Mouse (Mus musculus) forebrain, embryonic 10.5 days (tissue): ENCODE measurements at regions not wholly inside any gene's neighbourhood (a gene's known extent, or its start where the extent isn't known, plus 50 kb on each side); places are given as distances from the start of the nearest gene placed in this dataset.

Experiments
- DNase-seq: peaks from one replicate; pipeline ENCODE4 v3.0.0-alpha.2; 2017; ENCODE audit warnings: low spot score; ENCODE audit errors: extremely low spot score
- H3K27ac ChIP-seq: fragments of 300-500 bp; sonication (generic); 2 replicates; pipeline ENCODE4 v1.5.1; 2016; ENCODE audit warnings: mild to moderate bottlenecking
- H3K27me3 ChIP-seq: fragments of 300-500 bp; sonication (generic); 2 replicates; pipeline ENCODE4 v1.6.1; 2016; ENCODE audit warnings: mild to moderate bottlenecking; ENCODE audit not compliant: poor library complexity, severe bottlenecking
- H3K36me3 ChIP-seq: fragments of 300-500 bp; sonication (generic); replicated peaks from 2 replicates; pipeline ENCODE4 v1.6.1; 2016; ENCODE audit warnings: mild to moderate bottlenecking, moderate library complexity
- H3K4me1 ChIP-seq: fragments of 300-500 bp; sonication (generic); 2 replicates; pipeline ENCODE4 v1.6.1; 2016
- H3K4me3 ChIP-seq: fragments of 300-500 bp; sonication (generic); 2 replicates; pipeline ENCODE4 v1.5.1; 2016; ENCODE audit warnings: mild to moderate bottlenecking, moderate library complexity
- H3K9me3 ChIP-seq: fragments of 300-500 bp; sonication (generic); 2 replicates; pipeline ENCODE4 v1.6.1; 2016; ENCODE audit warnings: mild to moderate bottlenecking, moderate library complexity
- WGBS: fragments of 180-500 bp; shearing (Covaris S2); methylation state at CpG from one replicate; pipeline ENCODE4 v1.1.7; 2016; 5-methylcytosine and 5-hydroxymethylcytosine counted together

- WGBS, result 91% methylated on average over 1 of the region's 1 CpGs
- Histone ChIP-seq H3K9me3 (no peaks in the 10 kb centered on the region), H3K4me3 (no peak overlapping the region), H3K4me1 (no peaks in the 10 kb centered on the region), H3K27me3 (no peaks in the 10 kb centered on the region), H3K36me3 (no peaks in the 10 kb centered on the region), H3K27ac (no peak overlapping the region)
- DNase-seq, result no peak
These were observed 516.7 kb upstream of the Hs6st1 start for GRCm38 (mm10) chr1:35551503-35551902.

DNA sequence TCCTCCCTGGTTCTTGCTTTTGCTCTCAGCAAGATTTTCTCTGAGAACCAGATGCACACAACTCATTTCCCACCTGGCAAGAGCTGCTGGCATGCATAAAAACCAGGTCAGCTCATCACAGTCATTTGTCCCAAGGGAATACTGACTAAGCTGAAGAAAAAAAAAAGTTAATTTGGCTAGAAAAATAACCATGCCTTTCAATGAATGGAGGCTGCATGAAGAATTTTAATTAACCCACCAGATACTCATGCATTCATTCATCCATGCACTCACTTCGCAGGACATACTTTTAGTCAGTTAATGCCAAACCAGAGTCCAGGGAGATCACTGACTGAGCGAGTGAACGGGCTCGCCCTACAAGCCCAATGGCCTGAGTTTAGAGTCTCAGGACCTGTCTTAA lies 505.4 kb upstream of the Hs6st1 start:
- Histone ChIP-seq H3K9me3 (peaks cover 10% of the 10 kb centered on the region; the same call in 1 of the 2 replicates), H3K4me3 (no peak overlapping the region), H3K27me3 (no peaks in the 10 kb centered on the region), H3K36me3 (no peaks in the 10 kb centered on the region), H3K4me1 (no peaks in the 10 kb centered on the region), H3K27ac (no peak overlapping the region)
- DNase-seq, result no peak
- WGBS, result 92% methylated on average over 4 of the region's 4 CpGs

DNA sequence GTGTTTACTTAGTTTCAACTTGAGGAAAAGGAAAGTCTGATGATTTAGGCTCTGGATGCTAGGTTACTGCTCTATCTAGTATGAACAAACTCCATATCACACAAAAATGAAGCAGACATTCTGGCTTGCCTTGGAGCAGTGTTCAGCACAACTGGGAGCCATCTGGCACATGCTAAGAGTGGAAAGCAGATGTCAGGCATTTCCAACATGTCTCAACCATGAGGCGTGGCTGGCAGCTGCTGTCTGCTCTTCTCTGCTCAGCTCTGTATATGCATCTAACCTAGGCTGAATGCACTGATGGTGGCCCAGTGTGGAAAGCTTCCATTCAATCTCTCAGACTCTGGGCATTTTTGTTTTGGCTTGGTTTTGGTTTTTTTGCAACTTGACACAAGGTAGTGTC lies 493.0 kb upstream of the Hs6st1 start:
- 92% methylated on average over 1 of the region's 1 CpGs for WGBS
- Histone ChIP-seq H3K4me3 (no peak overlapping the region), H3K36me3 (no peaks in the 10 kb centered on the region), H3K9me3 (no peaks in the 10 kb centered on the region), H3K4me1 (no peaks in the 10 kb centered on the region), H3K27me3 (no peaks in the 10 kb centered on the region), H3K27ac (no peak overlapping the region)
- DNase-seq, result no peak

- WGBS, result 77% methylated on average over 3 of the region's 3 CpGs
- Histone ChIP-seq H3K36me3 (no peaks in the 10 kb centered on the region), H3K4me3 (no peak overlapping the region), H3K27ac (no peak overlapping the region), H3K9me3 (no peaks in the 10 kb centered on the region), H3K4me1 (no peaks in the 10 kb centered on the region), H3K27me3 (no peaks in the 10 kb centered on the region)
- no peak for DNase-seq
These were observed 488.8 kb upstream of the Hs6st1 start for GRCm38 (mm10) chr1:35579392-35579791.

DNA sequence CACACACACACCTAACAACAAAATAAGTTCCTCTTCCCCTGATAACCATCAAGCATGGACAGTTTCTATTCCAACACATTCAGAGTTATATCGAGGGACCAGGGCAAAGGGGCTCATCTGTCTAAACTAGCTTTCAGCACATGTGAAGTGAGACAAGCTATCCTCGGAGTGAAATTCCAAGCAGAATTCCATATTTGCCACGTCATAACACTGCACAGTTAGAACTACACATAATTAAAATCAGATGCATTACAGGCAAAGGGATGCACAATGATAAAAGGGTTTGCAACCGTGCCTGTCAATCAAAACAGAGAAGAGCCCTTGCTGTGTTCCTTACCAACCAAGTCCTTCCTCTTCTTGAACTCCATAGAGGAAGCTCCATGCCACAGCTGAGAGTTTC lies 488.2 kb upstream of the Hs6st1 start:
- no peak overlapping the region for H3K4me3 ChIP-seq
- no peaks in the 10 kb centered on the region for H3K9me3 ChIP-seq
- WGBS, result 82% methylated on average over 4 of the region's 4 CpGs

GRCm38 (mm10) chr1:35580474-35580873 lies 487.7 kb upstream of the Hs6st1 start:
- no peak overlapping the region for H3K27ac ChIP-seq
- DNase-seq, result no peak
- no peak overlapping the region for H3K4me3 ChIP-seq
- no peaks in the 10 kb centered on the region for H3K9me3 ChIP-seq
- H3K36me3 ChIP-seq, result no peaks in the 10 kb centered on the region
- WGBS, result 84% methylated on average over 3 of the region's 3 CpGs
- no peaks in the 10 kb centered on the region for H3K4me1 ChIP-seq
- H3K27me3 ChIP-seq, result no peaks in the 10 kb centered on the region

More for the DNA sequence above, 488.2 kb upstream of the Hs6st1 start:
- Histone ChIP-seq H3K36me3 (no peaks in the 10 kb centered on the region), H3K27me3 (no peaks in the 10 kb centered on the region), H3K27ac (no peak overlapping the region), H3K4me1 (no peaks in the 10 kb centered on the region)
- DNase-seq, result no peak

DNA sequence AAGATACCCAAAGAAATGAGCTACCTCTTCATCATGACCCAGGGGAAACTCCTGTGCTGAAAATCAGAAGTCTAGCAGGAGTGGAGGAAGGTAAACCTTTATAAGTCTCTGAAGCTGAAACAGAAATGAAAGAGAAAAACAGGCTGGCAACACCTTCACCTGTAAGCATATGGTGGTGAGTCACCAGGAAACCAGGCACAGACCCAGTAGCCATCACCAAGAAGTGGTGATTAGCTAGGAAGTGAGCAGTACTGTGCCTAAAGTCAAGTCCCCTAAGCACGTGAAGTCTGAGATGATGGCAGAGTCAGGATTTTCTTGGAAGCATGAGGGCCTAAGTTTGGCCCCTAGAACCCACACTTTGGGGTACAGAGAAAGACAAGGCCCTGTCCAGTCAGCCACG lies 480.3 kb upstream of the Hs6st1 start:
- H3K4me3 ChIP-seq, result no peak overlapping the region
- 0 out of 2 replicates have a peak, but pooled peaks cover 3% of the 10 kb centered on the region for H3K9me3 ChIP-seq
- no peaks in the 10 kb centered on the region for H3K27me3 ChIP-seq
- no peaks in the 10 kb centered on the region for H3K36me3 ChIP-seq
- WGBS, result 90% methylated on average over 2 of the region's 2 CpGs
- DNase-seq, result no peak
- H3K4me1 ChIP-seq, result peaks cover 11% of the 10 kb centered on the region; the same call in 1 of the 2 replicates
- H3K27ac ChIP-seq, result no peak overlapping the region

DNA sequence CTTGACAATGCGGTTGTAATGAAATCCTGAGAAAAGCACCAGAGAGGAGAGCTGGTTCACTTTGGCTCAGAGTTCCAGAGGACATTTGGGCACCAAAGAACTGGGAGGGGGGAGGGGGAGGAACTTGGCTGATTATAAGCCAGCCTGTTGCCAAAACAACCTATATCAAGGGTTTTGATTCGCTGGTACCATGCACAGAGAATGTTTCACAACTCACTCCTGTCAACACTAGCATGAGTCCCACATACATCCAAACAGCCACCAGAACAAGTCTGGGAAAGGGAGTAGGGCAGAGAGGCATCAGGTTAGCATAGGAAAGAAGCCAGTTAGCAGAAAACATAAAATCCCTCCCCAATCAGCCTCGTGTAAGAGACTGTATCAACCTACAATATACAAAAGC lies 479.3 kb upstream of the Hs6st1 start:
- Histone ChIP-seq H3K4me1 (peaks cover 11% of the 10 kb centered on the region; the same call in 1 of the 2 replicates), H3K36me3 (no peaks in the 10 kb centered on the region), H3K4me3 (no peak overlapping the region), H3K9me3 (0 out of 2 replicates have a peak, but pooled peaks cover 3% of the 10 kb centered on the region), H3K27me3 (no peaks in the 10 kb centered on the region), H3K27ac (no peak overlapping the region)
- DNase-seq, result no peak
- 70% methylated on average over 3 of the region's 3 CpGs for WGBS

DNA sequence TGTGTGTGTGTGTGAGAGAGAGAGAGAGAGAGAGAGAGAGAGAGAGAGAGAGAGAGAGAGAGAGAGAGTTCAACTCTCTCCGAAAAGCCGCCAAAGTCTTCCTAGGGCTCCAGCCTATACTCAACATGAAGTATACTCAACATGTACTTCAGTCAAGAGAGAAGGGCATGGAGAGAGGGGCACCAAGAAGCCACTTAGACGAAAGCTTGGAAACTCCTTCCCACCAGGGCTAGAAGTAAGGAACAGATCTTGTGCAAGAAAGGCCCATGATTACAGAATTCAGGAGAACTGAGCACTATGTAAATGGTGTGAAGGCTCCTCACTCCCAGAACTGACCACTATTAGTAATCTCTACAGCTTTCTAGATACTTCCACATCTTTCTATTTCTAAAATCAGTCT lies 467.4 kb upstream of the Hs6st1 start:
- Histone ChIP-seq H3K4me3 (no peak overlapping the region), H3K9me3 (no peaks in the 10 kb centered on the region; the same call in 1 of the 2 replicates), H3K36me3 (no peaks in the 10 kb centered on the region), H3K27ac (no peak overlapping the region), H3K4me1 (no peaks in the 10 kb centered on the region), H3K27me3 (no peaks in the 10 kb centered on the region)
- WGBS, result 98% methylated on average over 3 of the region's 3 CpGs
- no peak for DNase-seq

- Histone ChIP-seq H3K4me3 (no peak overlapping the region), H3K9me3 (no peaks in the 10 kb centered on the region), H3K36me3 (no peaks in the 10 kb centered on the region), H3K27me3 (no peaks in the 10 kb centered on the region), H3K4me1 (no peaks in the 10 kb centered on the region), H3K27ac (no peak overlapping the region)
- 88% methylated on average over 3 of the region's 3 CpGs for WGBS
- DNase-seq, result no peak
These were observed 453.1 kb upstream of the Hs6st1 start for GRCm38 (mm10) chr1:35615131-35615530.

GRCm38 (mm10) chr1:35619476-35619875 lies 448.7 kb upstream of the Hs6st1 start:
- no peaks in the 10 kb centered on the region for H3K36me3 ChIP-seq
- H3K9me3 ChIP-seq, result no peaks in the 10 kb centered on the region

GRCm38 (mm10) chr1:35642595-35642994 lies 425.6 kb upstream of the Hs6st1 start:
- Histone ChIP-seq H3K27me3 (no peaks in the 10 kb centered on the region), H3K4me3 (no peak overlapping the region), H3K9me3 (no peaks in the 10 kb centered on the region), H3K27ac (no peak overlapping the region), H3K36me3 (no peaks in the 10 kb centered on the region), H3K4me1 (no peaks in the 10 kb centered on the region)
- no peak for DNase-seq
- 79% methylated on average over 7 of the region's 7 CpGs for WGBS

More at GRCm38 (mm10) chr1:35619476-35619875, 448.7 kb upstream of the Hs6st1 start:
- Histone ChIP-seq H3K27ac (no peak overlapping the region), H3K27me3 (no peaks in the 10 kb centered on the region), H3K4me1 (no peaks in the 10 kb centered on the region), H3K4me3 (no peak overlapping the region)
- DNase-seq, result no peak
- 77% methylated on average over 4 of the region's 4 CpGs for WGBS

- Histone ChIP-seq H3K27ac (no peak overlapping the region), H3K36me3 (no peaks in the 10 kb centered on the region), H3K27me3 (no peaks in the 10 kb centered on the region), H3K4me3 (no peak overlapping the region), H3K4me1 (no peaks in the 10 kb centered on the region), H3K9me3 (no peaks in the 10 kb centered on the region)
- 81% methylated on average over 13 of the region's 13 CpGs for WGBS
- no peak for DNase-seq
These were observed 414.9 kb upstream of the Hs6st1 start for GRCm38 (mm10) chr1:35653119-35653956.
